Mouse (Mus musculus) CD4-positive helper T cell, adult 2 months (primary cell): ENCODE results near the gene Slc35c2.

Experiments
- DNase-seq: peaks from one replicate; pipeline ENCODE4 v3.0.0-alpha.2; 2012; ENCODE audit warnings: low read depth, missing footprints, low spot score

Slc35c2 gene

GRCm38 (mm10) chr2:165275824-165276223 is 11.8 kb downstream of the Slc35c2 start:
- DNase-seq, result peak; percentile 23

- DNase-seq, result no peak
These were observed 12.5 kb downstream of the Slc35c2 start for GRCm38 (mm10) chr2:165275124-165275640.

- no peak for DNase-seq
These were observed 14.1 kb downstream of the Slc35c2 start for GRCm38 (mm10) chr2:165273589-165273988.

- no peak for DNase-seq
These were observed 16.3 kb downstream of the Slc35c2 start for GRCm38 (mm10) chr2:165271326-165271725.

- no peak for DNase-seq
These were observed 16.8 kb downstream of the Slc35c2 start for GRCm38 (mm10) chr2:165270858-165271257.

- no peak for DNase-seq
These were observed 20.9 kb downstream of the Slc35c2 start for GRCm38 (mm10) chr2:165266739-165267138.

- no peak for DNase-seq
These were observed 23.8 kb downstream of the Slc35c2 start for GRCm38 (mm10) chr2:165263861-165264260.

- DNase-seq, result no peak
These were observed 25.2 kb downstream of the Slc35c2 start for GRCm38 (mm10) chr2:165262274-165262990.

- no peak for DNase-seq
These were observed 27.8 kb downstream of the Slc35c2 start for GRCm38 (mm10) chr2:165259859-165260258.

- DNase-seq, result no peak
These were observed 29.3 kb downstream of the Slc35c2 start for GRCm38 (mm10) chr2:165258321-165258720.

- no peak for DNase-seq
These were observed 30.4 kb downstream of the Slc35c2 start for GRCm38 (mm10) chr2:165257151-165257834.

- DNase-seq, result no peak
These were observed 31.5 kb downstream of the Slc35c2 start for GRCm38 (mm10) chr2:165256213-165256612.

- DNase-seq, result no peak
These were observed 33.8 kb downstream of the Slc35c2 start for GRCm38 (mm10) chr2:165253867-165254266.

GRCm38 (mm10) chr2:165253269-165253668 is 34.4 kb downstream of the Slc35c2 start:
- DNase-seq, result no peak

- no peak for DNase-seq
These were observed 34.9 kb downstream of the Slc35c2 start for GRCm38 (mm10) chr2:165252801-165253200.

GRCm38 (mm10) chr2:165252381-165252780 is 35.3 kb downstream of the Slc35c2 start:
- DNase-seq, result no peak

GRCm38 (mm10) chr2:165250903-165251302 is 36.8 kb downstream of the Slc35c2 start:
- no peak for DNase-seq

- no peak for DNase-seq
These were observed 38.7 kb downstream of the Slc35c2 start for GRCm38 (mm10) chr2:165248967-165249366.

GRCm38 (mm10) chr2:165246349-165246748 is 41.3 kb downstream of the Slc35c2 start:
- no peak for DNase-seq

GRCm38 (mm10) chr2:165243122-165243720 is 44.4 kb downstream of the Slc35c2 start:
- DNase-seq, result no peak

- DNase-seq, result no peak
These were observed 45.1 kb downstream of the Slc35c2 start for GRCm38 (mm10) chr2:165242575-165242974.

GRCm38 (mm10) chr2:165241786-165242185 is 45.9 kb downstream of the Slc35c2 start:
- DNase-seq, result no peak
